In genomic region chr12:98668132-98668814, GRCm38 (mm10) we compare ENCODE assay signal across 8 mouse cellular contexts. TPM values are rescaled to one million over a fixed set of nuclear protein-coding genes. Genes with fewer than 3 reads are reported as not detected.
A peak's percentile ranks its signal among the peaks of the same experiment; 100 is the strongest.
DNase-seq lines count a peak whose midpoint lies in the region; ATAC-seq and TF ChIP-seq lines count a peak whose summit lies in the region.

No protein-coding gene starts in this region.

- H3K27me3 ChIP-seq in embryonic facial prominence, embryonic 13.5 days, result no peaks in the 10 kb centered on the region
- H3K27me3 ChIP-seq in embryonic facial prominence, embryonic 10.5 days (replicated peaks; ENCODE audit: low read depth, poor library complexity, severe bottlenecking), result no peaks in the 10 kb centered on the region
- H3K27me3 ChIP-seq in lung, postnatal 0 days (replicated peaks; ENCODE audit: insufficient read depth, low read length), result no peaks in the 10 kb centered on the region

- ATAC-seq in embryonic facial prominence, embryonic 13.5 days (ENCODE audit: insufficient number of reproducible peaks, insufficient read depth, low FRiP score, low TSS enrichment, low read depth), result no peak
- peak; percentile 69 for ATAC-seq in lung, postnatal 0 days

- H3K36me3 ChIP-seq in embryonic facial prominence, embryonic 13.5 days, result peaks cover 17% of the 10 kb centered on the region
- peaks cover 23% of the 10 kb centered on the region for H3K36me3 ChIP-seq in embryonic facial prominence, embryonic 10.5 days (replicated peaks)
- H3K36me3 ChIP-seq in lung, postnatal 0 days (ENCODE audit: insufficient read depth, low read length), result no peaks in the 10 kb centered on the region

- no peak overlapping the region for H3K9ac ChIP-seq in embryonic facial prominence, embryonic 13.5 days
- no peak overlapping the region for H3K9ac ChIP-seq in lung, postnatal 0 days (replicated peaks; ENCODE audit: low read depth)

- H3K27ac ChIP-seq in embryonic facial prominence, embryonic 13.5 days, result peak overlapping the region; percentile 39; the same call in 1 of the 2 replicates
- H3K27ac ChIP-seq in embryonic facial prominence, embryonic 10.5 days (replicated peaks), result no peak overlapping the region
- no peak overlapping the region for H3K27ac ChIP-seq in lung, postnatal 0 days (ENCODE audit: low read length)

- H3K4me3 ChIP-seq in embryonic facial prominence, embryonic 13.5 days, result no peak overlapping the region
- H3K4me3 ChIP-seq in embryonic facial prominence, embryonic 10.5 days, result no peak overlapping the region
- no peak overlapping the region for H3K4me3 ChIP-seq in lung, postnatal 0 days (ENCODE audit: low read depth, low read length)

- H3K9me3 ChIP-seq in embryonic facial prominence, embryonic 13.5 days, result no peaks in the 10 kb centered on the region
- H3K9me3 ChIP-seq in embryonic facial prominence, embryonic 10.5 days, result no peaks in the 10 kb centered on the region
- no peaks in the 10 kb centered on the region for H3K9me3 ChIP-seq in lung, postnatal 0 days (ENCODE audit: low read length)

- H3K4me2 ChIP-seq in embryonic facial prominence, embryonic 13.5 days, result no peak overlapping the region
- H3K4me2 ChIP-seq in lung, postnatal 0 days (replicated peaks; ENCODE audit: low read depth, low read length), result no peak overlapping the region

- peaks cover 4% of the 10 kb centered on the region; the same call in 1 of the 2 replicates for H3K4me1 ChIP-seq in embryonic facial prominence, embryonic 13.5 days
- no peaks in the 10 kb centered on the region for H3K4me1 ChIP-seq in embryonic facial prominence, embryonic 10.5 days
- no peaks in the 10 kb centered on the region for H3K4me1 ChIP-seq in lung, postnatal 0 days (ENCODE audit: insufficient read depth, low read depth, low read length)

- TF ChIP-seq EP300 in lung, postnatal 0 days (IDR thresholded peaks at IDR 0.05), result no peak

- TF ChIP-seq CTCF in lung, postnatal 0 days (IDR thresholded peaks at IDR 0.05), result no peak

- no peak for DNase-seq in embryonic facial prominence, embryonic 10.5 days (ENCODE audit: low spot score)
- DNase-seq in adrenal gland, postnatal 10 days, result peak; percentile 83
- DNase-seq in heart, adult 11 months, result peak; percentile 97
- DNase-seq in kidney, postnatal 25 days, result peak; percentile 86 to 88
- peak; percentile 66 for DNase-seq in lung, postnatal 0 days (ENCODE audit: low spot score)
- no peak for DNase-seq in thymus, adult 18-20 months
- no peak for DNase-seq in embryo, embryonic 10 days (ENCODE audit: low spot score)

- 61% methylated on average over 10 of the region's 10 CpGs for WGBS in embryonic facial prominence, embryonic 13.5 days
- 88% methylated on average over 10 of the region's 10 CpGs for WGBS in embryonic facial prominence, embryonic 10.5 days
- 41% methylated on average over 10 of the region's 10 CpGs for WGBS in lung, postnatal 0 days

RNA-seq across cellular contexts. Expression of gene Spata7, which starts 40.3 kb away (rescaled TPM):
- 19.7 and 22.6 TPM in 2 replicates for polyA plus RNA-seq in embryonic facial prominence, embryonic 13.5 days (2015; fragmentation: Nextera tagmentation; extraction: Ambion mirVana)
- polyA plus RNA-seq in embryonic facial prominence, embryonic 10.5 days (2016; fragmentation: Nextera tagmentation; extraction: Ambion mirVana), result 21.7 and 22.1 TPM in 2 replicates
- 10 to 100 TPM in 1 of 2 experiments, 1 to 10 TPM in 1; 7.7 to 10.8 TPM for total RNA-seq in adrenal gland, postnatal 10 days (2021)
- polyA plus RNA-seq in lung, postnatal 0 days (2015; fragmentation: Nextera tagmentation; extraction: Ambion mirVana), result 6.2 and 6.7 TPM in 2 replicates

Comparison
In these comparisons a context has a peak if more than half of its experiments do, and no peak if none do; other contexts are left out.
1. DNase-seq: peak in adrenal gland, postnatal 10 days (single experiment), heart, adult 11 months (single experiment), kidney, postnatal 25 days (2 of 2) and lung, postnatal 0 days (single experiment); none in embryonic facial prominence, embryonic 10.5 days (single experiment), thymus, adult 18-20 months (0 of 2) and embryo, embryonic 10 days (single experiment).